Mouse (Mus musculus): ENCODE results near the gene Slc25a11. TPM values are rescaled to one million over a fixed set of nuclear protein-coding genes. Genes with fewer than 3 reads are reported as not detected.
A peak's percentile ranks its signal among the peaks of the same experiment; 100 is the strongest.

Slc25a11 gene
- polyA plus RNA-seq, 1 experiment from 2014 or later: 153 TPM

DNA sequence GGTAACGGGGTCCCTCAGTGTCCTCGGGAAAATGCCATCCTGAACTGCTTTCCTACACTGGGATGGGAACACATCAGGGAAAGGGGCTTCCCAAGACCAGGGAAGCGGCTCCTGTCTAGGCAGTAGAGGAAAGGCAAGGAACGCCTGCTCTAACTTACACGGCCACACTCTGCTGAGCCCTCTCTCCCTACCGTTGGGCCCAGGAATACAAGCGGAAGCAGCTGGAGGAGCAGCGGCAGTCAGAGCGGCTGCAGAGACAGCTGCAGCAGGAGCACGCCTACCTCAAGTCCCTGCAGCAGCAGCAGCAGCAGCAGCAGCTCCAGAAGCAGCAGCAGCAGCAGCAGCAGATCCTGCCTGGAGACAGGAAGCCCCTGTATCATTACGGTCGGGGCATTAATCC is 40.6 kb downstream of the Slc25a11 start:
- Histone ChIP-seq H3K9ac (no peak overlapping the region), H3K4me1 (replicated peaks) (no peaks in the 10 kb centered on the region), H3K4me3 (no peak overlapping the region), H3K4me2 (no peak overlapping the region), H3K9me3 (no peaks in the 10 kb centered on the region), H3K27me3 (no peaks in the 10 kb centered on the region), H3K36me3 (peaks cover 95% of the 10 kb centered on the region), H3K27ac (replicated peaks) (no peak overlapping the region)
- 78% methylated on average over 12 of the region's 12 CpGs for WGBS
- ATAC-seq (ENCODE audit: low read depth): no peak

DNA sequence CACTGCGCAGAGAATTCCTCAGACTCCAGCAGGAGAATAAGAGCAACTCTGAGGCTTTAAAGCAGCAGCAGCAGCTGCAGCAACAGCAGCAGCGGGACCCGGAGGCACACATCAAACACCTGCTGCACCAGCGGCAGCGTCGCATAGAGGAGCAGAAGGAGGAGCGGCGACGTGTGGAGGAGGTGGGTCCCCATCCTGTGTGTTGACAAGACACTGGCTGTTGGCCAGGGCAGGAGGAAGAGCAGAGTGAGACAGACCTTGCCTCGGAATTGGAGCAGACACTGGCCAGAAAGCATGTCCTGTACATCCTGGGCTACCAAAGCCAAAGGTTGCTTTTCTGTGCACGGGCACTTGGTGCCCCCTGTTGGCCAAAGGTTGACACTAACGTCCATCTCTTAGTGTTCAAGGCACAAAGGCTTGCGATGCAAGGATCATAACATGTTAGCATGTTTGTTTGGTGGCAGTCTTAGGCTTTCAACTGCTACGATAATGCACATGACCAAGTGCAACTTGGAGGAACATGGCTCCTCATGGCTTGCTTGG is 42.2 kb downstream of the Slc25a11 start:
- ATAC-seq (ENCODE audit: low read depth): peak; percentile 62; the same call in 1 of the 2 replicates
- Histone ChIP-seq H3K9me3 (no peaks in the 10 kb centered on the region), H3K4me1 (replicated peaks) (no peaks in the 10 kb centered on the region), H3K27me3 (no peaks in the 10 kb centered on the region), H3K27ac (replicated peaks) (no peak overlapping the region), H3K4me2 (no peak overlapping the region), H3K36me3 (peaks cover 84% of the 10 kb centered on the region), H3K4me3 (no peak overlapping the region), H3K9ac (no peak overlapping the region)
- 60% methylated on average over 14 of the region's 14 CpGs for WGBS

DNA sequence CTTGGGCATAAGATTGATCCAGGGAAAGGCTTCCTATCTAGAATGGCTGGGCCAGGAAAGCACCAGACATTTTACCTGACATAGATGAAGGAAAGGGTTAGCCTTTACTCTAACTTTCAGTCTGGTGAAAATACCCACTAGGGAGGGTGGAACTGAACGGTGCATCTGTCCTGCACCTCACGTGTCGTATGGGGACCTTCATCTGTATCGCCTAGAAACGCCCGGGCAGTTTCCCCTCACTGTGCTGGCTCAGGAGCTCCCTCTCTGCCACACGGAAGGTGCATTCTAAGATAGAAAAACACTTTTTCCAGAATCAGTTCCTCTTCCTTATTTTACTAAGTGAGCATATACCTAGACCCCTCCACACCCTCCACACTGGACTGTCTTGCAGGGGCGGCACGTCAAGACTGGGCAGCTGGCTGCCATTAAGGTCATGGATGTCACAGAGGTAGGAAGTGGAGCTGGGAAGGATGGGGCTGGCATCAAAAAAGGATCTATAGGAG is 48.8 kb downstream of the Slc25a11 start:
- Histone ChIP-seq H3K27ac (replicated peaks) (no peak overlapping the region), H3K36me3 (peaks cover 44% of the 10 kb centered on the region), H3K9me3 (no peaks in the 10 kb centered on the region), H3K4me2 (no peak overlapping the region), H3K4me3 (no peak overlapping the region), H3K9ac (no peak overlapping the region), H3K4me1 (replicated peaks) (peaks cover 16% of the 10 kb centered on the region), H3K27me3 (no peaks in the 10 kb centered on the region)
- ATAC-seq (ENCODE audit: low read depth): no peak
- WGBS: 91% methylated on average over 9 of the region's 9 CpGs

DNA sequence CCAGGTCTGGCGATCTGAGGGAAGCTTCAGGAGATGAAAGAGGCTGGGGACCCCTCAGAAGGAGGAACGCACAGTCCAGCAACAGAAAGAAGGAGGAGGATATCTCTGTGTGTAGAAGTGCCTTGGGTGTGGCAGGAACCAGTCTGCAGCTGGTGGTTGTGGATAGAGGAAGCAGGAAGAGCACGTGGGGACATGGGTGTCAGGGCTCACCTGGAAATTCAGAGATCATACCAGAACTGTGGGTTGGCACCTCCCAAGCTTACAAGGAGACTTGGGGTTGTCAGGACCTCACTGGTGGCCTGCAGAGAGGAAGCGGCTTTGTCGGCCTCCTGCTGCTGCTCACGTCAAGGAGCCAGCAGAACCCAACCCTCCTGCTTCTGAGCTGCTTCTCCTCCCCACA is 50.0 kb downstream of the Slc25a11 start:
- Histone ChIP-seq H3K27ac (replicated peaks) (no peak overlapping the region), H3K4me2 (no peak overlapping the region), H3K4me1 (replicated peaks) (peaks cover 16% of the 10 kb centered on the region)

DNA sequence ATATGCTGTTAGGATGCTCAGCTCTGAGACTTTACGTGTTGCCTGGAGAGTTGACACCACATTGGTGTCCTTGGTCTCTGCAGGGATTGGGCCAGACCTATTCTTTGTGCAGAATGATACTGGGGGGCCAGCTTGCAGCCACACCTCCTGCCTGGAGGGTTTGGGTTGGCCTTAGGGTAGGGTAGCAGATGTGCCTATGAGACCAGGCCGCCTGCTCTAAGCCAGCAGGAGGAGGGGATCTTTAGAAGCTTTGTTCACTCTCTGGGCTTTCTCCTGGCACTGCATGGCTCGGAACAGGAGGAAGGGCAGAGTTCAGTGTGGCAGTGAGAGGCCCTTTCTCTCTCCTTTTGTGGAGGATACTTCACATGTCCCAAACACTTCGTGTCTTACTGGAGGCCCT is 51.2 kb downstream of the Slc25a11 start:
- H3K4me2 ChIP-seq: no peak overlapping the region
- H3K9me3 ChIP-seq: no peaks in the 10 kb centered on the region
- peaks cover 16% of the 10 kb centered on the region for H3K4me1 ChIP-seq (replicated peaks)
- peaks cover 26% of the 10 kb centered on the region for H3K36me3 ChIP-seq
- WGBS: 40% methylated on average over 4 of the region's 4 CpGs
- ATAC-seq (ENCODE audit: low read depth): no peak
- peak overlapping the region; percentile 52 for H3K27ac ChIP-seq (replicated peaks)
- H3K4me3 ChIP-seq: no peak overlapping the region
- H3K9ac ChIP-seq: no peak overlapping the region
- no peaks in the 10 kb centered on the region for H3K27me3 ChIP-seq

More for the DNA sequence above, 50.0 kb downstream of the Slc25a11 start:
- 89% methylated on average over 6 of the region's 6 CpGs for WGBS
- no peak for ATAC-seq (ENCODE audit: low read depth)
- peaks cover 36% of the 10 kb centered on the region for H3K36me3 ChIP-seq
- H3K27me3 ChIP-seq: no peaks in the 10 kb centered on the region
- no peak overlapping the region for H3K4me3 ChIP-seq
- H3K9ac ChIP-seq: no peak overlapping the region
- no peaks in the 10 kb centered on the region for H3K9me3 ChIP-seq

DNA sequence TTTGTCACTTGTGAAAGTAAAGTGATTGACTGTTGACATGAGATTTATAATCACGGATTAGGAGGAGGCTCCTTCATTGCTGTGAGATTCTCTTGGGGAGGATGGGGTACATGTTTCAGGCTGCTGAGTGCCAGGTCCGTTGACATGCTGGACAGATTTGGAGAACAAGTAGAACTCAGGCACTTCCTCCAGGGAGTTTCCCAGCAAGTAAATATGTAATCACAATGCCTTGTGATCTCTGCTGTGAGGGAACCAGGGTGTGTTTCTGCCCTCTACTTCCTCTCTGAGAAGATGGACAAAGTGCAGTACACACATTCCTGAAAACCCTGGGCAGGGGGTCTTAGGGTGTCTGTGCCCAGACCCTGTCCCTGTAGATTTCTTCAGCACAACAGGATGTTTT is 51.6 kb downstream of the Slc25a11 start:
- no peak for ATAC-seq (ENCODE audit: low read depth)
- Histone ChIP-seq H3K4me2 (no peak overlapping the region), H3K9ac (no peak overlapping the region), H3K27me3 (no peaks in the 10 kb centered on the region), H3K9me3 (no peaks in the 10 kb centered on the region), H3K36me3 (peaks cover 26% of the 10 kb centered on the region), H3K4me3 (no peak overlapping the region), H3K4me1 (replicated peaks) (peaks cover 16% of the 10 kb centered on the region), H3K27ac (replicated peaks) (peak overlapping the region; percentile 15; the same call in 1 of the 2 replicates)
- 74% methylated on average over 2 of the region's 2 CpGs for WGBS

DNA sequence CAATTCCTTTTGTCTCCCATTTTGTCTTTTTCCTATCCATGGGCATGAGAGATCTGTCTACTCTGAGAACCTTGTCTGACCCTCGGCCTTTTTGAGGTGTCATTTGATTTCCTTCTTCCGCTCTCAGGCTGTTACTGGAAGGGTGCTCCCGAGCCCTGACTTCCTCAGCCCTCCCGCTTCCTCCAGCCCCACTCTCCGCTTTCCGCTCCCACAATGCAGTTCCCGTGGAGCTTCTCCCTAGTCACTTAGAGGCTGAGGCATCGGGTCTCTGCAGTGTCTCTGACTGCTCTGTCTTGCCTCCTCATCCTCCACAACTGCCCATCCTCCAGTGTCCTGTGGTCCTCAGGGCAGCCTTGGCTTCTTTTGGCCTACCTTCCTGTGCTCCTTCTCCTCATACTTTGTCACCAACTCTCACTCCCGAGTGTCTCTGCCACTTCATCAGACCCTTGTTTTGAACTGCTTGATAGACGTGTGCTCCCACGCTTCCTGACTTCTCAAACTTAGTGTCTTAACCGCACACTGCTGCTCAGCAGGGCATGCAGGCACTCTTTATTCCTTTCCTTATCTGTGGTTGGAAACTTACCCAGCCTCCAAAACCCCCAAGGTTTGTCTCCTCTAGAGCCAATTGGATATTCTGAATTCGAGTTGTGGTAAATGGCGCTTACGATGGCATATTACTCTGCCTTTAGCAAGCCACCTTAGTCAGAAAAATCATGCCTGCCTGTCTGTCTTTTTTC is 52.9 kb downstream of the Slc25a11 start:
- no peak overlapping the region for H3K4me2 ChIP-seq
- WGBS: 85% methylated on average over 15 of the region's 15 CpGs
- H3K27me3 ChIP-seq: no peaks in the 10 kb centered on the region
- H3K4me1 ChIP-seq (replicated peaks): peaks cover 16% of the 10 kb centered on the region
- no peak overlapping the region for H3K4me3 ChIP-seq
- no peak for ATAC-seq (ENCODE audit: low read depth)
- H3K27ac ChIP-seq (replicated peaks): no peak overlapping the region
- no peaks in the 10 kb centered on the region for H3K9me3 ChIP-seq
- no peak overlapping the region for H3K9ac ChIP-seq
- peaks cover 19% of the 10 kb centered on the region for H3K36me3 ChIP-seq

Other genes starting within 250 kb of the Slc25a11 start
- 31.9 and 32.6 TPM in 2 replicates for gene Pelp1, start 237.4 kb downstream of the Slc25a11 start, polyA plus RNA-seq (2015; fragmentation: Nextera tagmentation; extraction: Ambion mirVana)
- 43.8 and 46.6 TPM in 2 replicates for gene Arrb2, start 214.8 kb downstream of the Slc25a11 start, polyA plus RNA-seq (2015; fragmentation: Nextera tagmentation; extraction: Ambion mirVana)
- 45.3 and 46.0 TPM in 2 replicates for gene Med11, start 195.6 kb downstream of the Slc25a11 start, polyA plus RNA-seq (2015; fragmentation: Nextera tagmentation; extraction: Ambion mirVana)
- gene Zmynd15, start 188.0 kb downstream of the Slc25a11 start, polyA plus RNA-seq (2015; fragmentation: Nextera tagmentation; extraction: Ambion mirVana): 1.2 and 1.5 TPM in 2 replicates
- 7.2 and 8.9 TPM in 2 replicates for gene Cxcl16, start 187.5 kb downstream of the Slc25a11 start, polyA plus RNA-seq (2015; fragmentation: Nextera tagmentation; extraction: Ambion mirVana)
- 0.52 and 1.8 TPM in 2 replicates for gene Tm4sf5, start 142.2 kb downstream of the Slc25a11 start, polyA plus RNA-seq (2015; fragmentation: Nextera tagmentation; extraction: Ambion mirVana)
- gene Vmo1, start 132.9 kb downstream of the Slc25a11 start, polyA plus RNA-seq (2015; fragmentation: Nextera tagmentation; extraction: Ambion mirVana): 0.31 TPM in 1 of 2 replicates, not detected in the other
- 0.42 and 0.52 TPM in 2 replicates for gene Gltpd2, start 128.3 kb downstream of the Slc25a11 start, polyA plus RNA-seq (2015; fragmentation: Nextera tagmentation; extraction: Ambion mirVana)
- 814 and 884 TPM in 2 replicates for gene Psmb6, start 122.1 kb downstream of the Slc25a11 start, polyA plus RNA-seq (2015; fragmentation: Nextera tagmentation; extraction: Ambion mirVana)
- not detected in 2 replicates for gene Gm40193, start 114.5 kb downstream of the Slc25a11 start, polyA plus RNA-seq (2015; fragmentation: Nextera tagmentation; extraction: Ambion mirVana)
- 7.4 and 8.8 TPM in 2 replicates for gene Pld2, start 107.4 kb downstream of the Slc25a11 start, polyA plus RNA-seq (2015; fragmentation: Nextera tagmentation; extraction: Ambion mirVana)
- gene Mink1, start 84.6 kb downstream of the Slc25a11 start, polyA plus RNA-seq (2015; fragmentation: Nextera tagmentation; extraction: Ambion mirVana): 18.0 TPM in 2 replicates
- not detected in 2 replicates for gene 4930544D05Rik, start 31.6 kb downstream of the Slc25a11 start, polyA plus RNA-seq (2015; fragmentation: Nextera tagmentation; extraction: Ambion mirVana)
- gene Chrne, start 28.3 kb downstream of the Slc25a11 start, polyA plus RNA-seq (2015; fragmentation: Nextera tagmentation; extraction: Ambion mirVana): 0.38 TPM in 1 of 2 replicates, not detected in the other
- 0.14 and 0.45 TPM in 2 replicates for gene Gp1ba, start 8.4 kb downstream of the Slc25a11 start, polyA plus RNA-seq (2015; fragmentation: Nextera tagmentation; extraction: Ambion mirVana)
- 101 and 106 TPM in 2 replicates for gene Rnf167, start 244 bp downstream of the Slc25a11 start, polyA plus RNA-seq (2015; fragmentation: Nextera tagmentation; extraction: Ambion mirVana)
- gene Pfn1, start 7.2 kb upstream of the Slc25a11 start, polyA plus RNA-seq (2015; fragmentation: Nextera tagmentation; extraction: Ambion mirVana): 970 and 979 TPM in 2 replicates
- gene Eno3, start 9.7 kb upstream of the Slc25a11 start, polyA plus RNA-seq (2015; fragmentation: Nextera tagmentation; extraction: Ambion mirVana): 9.4 and 14.9 TPM in 2 replicates
- gene Spag7, start 21.9 kb upstream of the Slc25a11 start, polyA plus RNA-seq (2015; fragmentation: Nextera tagmentation; extraction: Ambion mirVana): 169 and 172 TPM in 2 replicates
- 16.9 and 19.5 TPM in 2 replicates for gene Camta2, start 40.6 kb upstream of the Slc25a11 start, polyA plus RNA-seq (2015; fragmentation: Nextera tagmentation; extraction: Ambion mirVana)
- 0.75 and 1.1 TPM in 2 replicates for gene Inca1, start 52.7 kb upstream of the Slc25a11 start, polyA plus RNA-seq (2015; fragmentation: Nextera tagmentation; extraction: Ambion mirVana)
- gene Kif1c, start 53.1 kb upstream of the Slc25a11 start, polyA plus RNA-seq (2015; fragmentation: Nextera tagmentation; extraction: Ambion mirVana): 1.5 TPM in 2 replicates
- 14.7 and 15.6 TPM in 2 replicates for gene Zfp3, start 116.7 kb upstream of the Slc25a11 start, polyA plus RNA-seq (2015; fragmentation: Nextera tagmentation; extraction: Ambion mirVana)
- gene Scimp, start 165.1 kb upstream of the Slc25a11 start, polyA plus RNA-seq (2015; fragmentation: Nextera tagmentation; extraction: Ambion mirVana): not detected in 2 replicates
- 80.3 and 86.9 TPM in 2 replicates for gene Rabep1, start 197.3 kb upstream of the Slc25a11 start, polyA plus RNA-seq (2015; fragmentation: Nextera tagmentation; extraction: Ambion mirVana)